Mouse (Mus musculus): Measurements from ENCODE around the gene Celf2. TPM values are rescaled to one million over a fixed set of nuclear protein-coding genes. Genes with fewer than 3 reads are reported as not detected.

Celf2 gene
- polyA plus RNA-seq, 1 experiment from 2014 or later = 11.2 TPM

- Histone ChIP-seq H3K4me2 (no peak overlapping the region), H3K36me3 (replicated peaks) (no peaks in the 10 kb centered on the region), H3K9me3 (replicated peaks) (no peaks in the 10 kb centered on the region), H3K4me1 (replicated peaks) (no peaks in the 10 kb centered on the region), H3K27me3 (no peaks in the 10 kb centered on the region), H3K27ac (replicated peaks) (no peak overlapping the region), H3K9ac (no peak overlapping the region), H3K4me3 (replicated peaks) (no peak overlapping the region)
- ATAC-seq (ENCODE audit: insufficient read depth) = no peak
- 51% methylated on average over 1 of the region's 1 CpGs for WGBS (ENCODE audit: insufficient replicate concordance)
Observed at GRCm38 (mm10) chr2:6896896-6897295, 612.5 kb downstream of the Celf2 start.

- Histone ChIP-seq H3K4me2 (no peak overlapping the region), H3K27me3 (no peaks in the 10 kb centered on the region), H3K9ac (no peak overlapping the region), H3K4me1 (replicated peaks) (no peaks in the 10 kb centered on the region), H3K36me3 (replicated peaks) (no peaks in the 10 kb centered on the region), H3K4me3 (replicated peaks) (no peak overlapping the region), H3K27ac (replicated peaks) (no peak overlapping the region), H3K9me3 (replicated peaks) (no peaks in the 10 kb centered on the region)
- ATAC-seq (ENCODE audit: insufficient read depth) = no peak
- WGBS (ENCODE audit: insufficient replicate concordance) = 38% methylated on average over 2 of the region's 2 CpGs
Observed at GRCm38 (mm10) chr2:6893597-6893996, 615.8 kb downstream of the Celf2 start.

- no peak for ATAC-seq (ENCODE audit: insufficient read depth)
- no peak overlapping the region for H3K4me3 ChIP-seq (replicated peaks)
- no peak overlapping the region for H3K4me2 ChIP-seq
- no peaks in the 10 kb centered on the region for H3K9me3 ChIP-seq (replicated peaks)
- WGBS (ENCODE audit: insufficient replicate concordance) = 44% methylated on average over 3 of the region's 3 CpGs
- H3K27me3 ChIP-seq = no peaks in the 10 kb centered on the region
- H3K27ac ChIP-seq (replicated peaks) = no peak overlapping the region
- H3K36me3 ChIP-seq (replicated peaks) = no peaks in the 10 kb centered on the region
- no peak overlapping the region for H3K9ac ChIP-seq
- no peaks in the 10 kb centered on the region for H3K4me1 ChIP-seq (replicated peaks)
Observed at GRCm38 (mm10) chr2:6893095-6893494, 616.3 kb downstream of the Celf2 start.

GRCm38 (mm10) chr2:6884796-6885711, 624.3 kb downstream of the Celf2 start:
- H3K27me3 ChIP-seq = no peaks in the 10 kb centered on the region
- no peak overlapping the region for H3K9ac ChIP-seq
- H3K36me3 ChIP-seq (replicated peaks) = no peaks in the 10 kb centered on the region
- H3K4me1 ChIP-seq (replicated peaks) = no peaks in the 10 kb centered on the region
- H3K4me2 ChIP-seq = no peak overlapping the region
- WGBS (ENCODE audit: insufficient replicate concordance) = 68% methylated on average over 8 of the region's 8 CpGs
- ATAC-seq (ENCODE audit: insufficient read depth) = no peak
- no peak overlapping the region for H3K4me3 ChIP-seq (replicated peaks)
- H3K9me3 ChIP-seq (replicated peaks) = no peaks in the 10 kb centered on the region
- no peak overlapping the region for H3K27ac ChIP-seq (replicated peaks)

- H3K4me2 ChIP-seq = no peak overlapping the region
- H3K27ac ChIP-seq (replicated peaks) = no peak overlapping the region
- no peak for ATAC-seq (ENCODE audit: insufficient read depth)
- H3K36me3 ChIP-seq (replicated peaks) = no peaks in the 10 kb centered on the region
- no peak overlapping the region for H3K4me3 ChIP-seq (replicated peaks)
- no peak overlapping the region for H3K9ac ChIP-seq
- 53% methylated on average over 13 of the region's 13 CpGs for WGBS (ENCODE audit: insufficient replicate concordance)
- H3K9me3 ChIP-seq (replicated peaks) = no peaks in the 10 kb centered on the region
- H3K27me3 ChIP-seq = no peaks in the 10 kb centered on the region
- no peaks in the 10 kb centered on the region for H3K4me1 ChIP-seq (replicated peaks)
Observed at GRCm38 (mm10) chr2:6883996-6884795, 625.2 kb downstream of the Celf2 start.

- Histone ChIP-seq H3K4me3 (replicated peaks) (no peak overlapping the region), H3K4me1 (replicated peaks) (no peaks in the 10 kb centered on the region), H3K9me3 (replicated peaks) (no peaks in the 10 kb centered on the region), H3K36me3 (replicated peaks) (no peaks in the 10 kb centered on the region), H3K27me3 (no peaks in the 10 kb centered on the region), H3K27ac (replicated peaks) (no peak overlapping the region), H3K9ac (no peak overlapping the region), H3K4me2 (no peak overlapping the region)
- WGBS (ENCODE audit: insufficient replicate concordance) = 71% methylated on average over 6 of the region's 6 CpGs
- no peak for ATAC-seq (ENCODE audit: insufficient read depth)
Observed at GRCm38 (mm10) chr2:6882236-6882885, 627.0 kb downstream of the Celf2 start.

GRCm38 (mm10) chr2:6880941-6881575, 628.3 kb downstream of the Celf2 start:
- Histone ChIP-seq H3K4me2 (no peak overlapping the region), H3K27me3 (no peaks in the 10 kb centered on the region), H3K36me3 (replicated peaks) (no peaks in the 10 kb centered on the region), H3K9me3 (replicated peaks) (no peaks in the 10 kb centered on the region), H3K9ac (no peak overlapping the region), H3K4me3 (replicated peaks) (no peak overlapping the region), H3K4me1 (replicated peaks) (no peaks in the 10 kb centered on the region), H3K27ac (replicated peaks) (no peak overlapping the region)
- no peak for ATAC-seq (ENCODE audit: insufficient read depth)
- WGBS (ENCODE audit: insufficient replicate concordance) = 71% methylated on average over 6 of the region's 6 CpGs

- Histone ChIP-seq H3K27me3 (peaks cover 32% of the 10 kb centered on the region), H3K9me3 (replicated peaks) (no peaks in the 10 kb centered on the region), H3K4me3 (replicated peaks) (no peak overlapping the region), H3K27ac (replicated peaks) (no peak overlapping the region), H3K9ac (no peak overlapping the region), H3K4me1 (replicated peaks) (0 out of 2 replicates have a peak, but pooled peaks cover 2% of the 10 kb centered on the region), H3K36me3 (replicated peaks) (no peaks in the 10 kb centered on the region), H3K4me2 (no peak overlapping the region)
- no peak for ATAC-seq (ENCODE audit: insufficient read depth)
- 59% methylated on average over 5 of the region's 5 CpGs for WGBS (ENCODE audit: insufficient replicate concordance)
Observed at GRCm38 (mm10) chr2:6877094-6877493, 632.3 kb downstream of the Celf2 start.

GRCm38 (mm10) chr2:6876547-6876946, 632.8 kb downstream of the Celf2 start:
- 52% methylated on average over 5 of the region's 5 CpGs for WGBS (ENCODE audit: insufficient replicate concordance)
- H3K9ac ChIP-seq = no peak overlapping the region
- H3K4me2 ChIP-seq = no peak overlapping the region
- H3K9me3 ChIP-seq (replicated peaks) = no peaks in the 10 kb centered on the region
- H3K36me3 ChIP-seq (replicated peaks) = no peaks in the 10 kb centered on the region
- H3K4me1 ChIP-seq (replicated peaks) = peaks cover 8% of the 10 kb centered on the region; the same call in 1 of the 2 replicates
- ATAC-seq (ENCODE audit: insufficient read depth) = no peak
- H3K27ac ChIP-seq (replicated peaks) = no peak overlapping the region
- peaks cover 37% of the 10 kb centered on the region for H3K27me3 ChIP-seq
- no peak overlapping the region for H3K4me3 ChIP-seq (replicated peaks)

- WGBS (ENCODE audit: insufficient replicate concordance) = 44% methylated on average over 11 of the region's 11 CpGs
- H3K4me3 ChIP-seq (replicated peaks) = no peak overlapping the region
- H3K27ac ChIP-seq (replicated peaks) = no peak overlapping the region
- H3K4me2 ChIP-seq = no peak overlapping the region
- peaks cover 51% of the 10 kb centered on the region for H3K27me3 ChIP-seq
- H3K9me3 ChIP-seq (replicated peaks) = no peaks in the 10 kb centered on the region
- ATAC-seq (ENCODE audit: insufficient read depth) = no peak
- H3K4me1 ChIP-seq (replicated peaks) = peaks cover 8% of the 10 kb centered on the region; the same call in 1 of the 2 replicates
- H3K36me3 ChIP-seq (replicated peaks) = no peaks in the 10 kb centered on the region
- H3K9ac ChIP-seq = no peak overlapping the region
Observed at GRCm38 (mm10) chr2:6875071-6875611, 634.2 kb downstream of the Celf2 start.

Data from liver, embryonic 15.5 days (tissue).